Mouse (Mus musculus) erythroblast, embryonic 14.5 days (primary cell): Measurements from ENCODE around the gene Sec24b. TPM values are rescaled to one million over a fixed set of nuclear protein-coding genes. Genes with fewer than 3 reads are reported as not detected.

ENCODE experiments used
- H3K27me3 ChIP-seq: 2 replicates; pipeline ENCODE4 v1.6.1; 2012; ENCODE audit warnings: inconsistent platforms; ENCODE audit not compliant: control insufficient read depth
- H3K36me3 ChIP-seq: 2 replicates; pipeline ENCODE4 v1.6.1; 2012; ENCODE audit warnings: mild to moderate bottlenecking, inconsistent platforms; ENCODE audit not compliant: control insufficient read depth
- H3K4me1 ChIP-seq: 2 replicates; pipeline ENCODE4 v1.6.1; 2012; ENCODE audit warnings: inconsistent platforms; ENCODE audit not compliant: control insufficient read depth
- H3K4me3 ChIP-seq: replicated peaks from 2 replicates; pipeline ENCODE3; 2012; ENCODE audit warnings: moderate library complexity, mild to moderate bottlenecking, inconsistent platforms
- H3K9me3 ChIP-seq: 2 replicates; pipeline ENCODE4 v1.6.1; 2012; ENCODE audit warnings: low read length, inconsistent platforms, mixed read lengths; ENCODE audit not compliant: control insufficient read depth
- GATA1 ChIP-seq: IDR thresholded peaks from 2 replicates; pipeline ENCODE4 v1.6.1; 2012; ENCODE audit warnings: low read length, inconsistent platforms, mixed read lengths
- TAL1 ChIP-seq: IDR thresholded peaks from 3 replicates; pipeline ENCODE4 v1.6.1; 2012; ENCODE audit warnings: low read length, inconsistent platforms, mixed read lengths
- polyA plus RNA-seq: library from polyadenylated mRNA; stranded (reverse); fragments of >175 nt; gene quantifications from 2 replicates; pipeline ENCODE4 v1.2.3, GENCODE M21; 2012

Gene Sec24b
- polyA plus RNA-seq, 1 experiment, result 1.8 TPM

DNA sequence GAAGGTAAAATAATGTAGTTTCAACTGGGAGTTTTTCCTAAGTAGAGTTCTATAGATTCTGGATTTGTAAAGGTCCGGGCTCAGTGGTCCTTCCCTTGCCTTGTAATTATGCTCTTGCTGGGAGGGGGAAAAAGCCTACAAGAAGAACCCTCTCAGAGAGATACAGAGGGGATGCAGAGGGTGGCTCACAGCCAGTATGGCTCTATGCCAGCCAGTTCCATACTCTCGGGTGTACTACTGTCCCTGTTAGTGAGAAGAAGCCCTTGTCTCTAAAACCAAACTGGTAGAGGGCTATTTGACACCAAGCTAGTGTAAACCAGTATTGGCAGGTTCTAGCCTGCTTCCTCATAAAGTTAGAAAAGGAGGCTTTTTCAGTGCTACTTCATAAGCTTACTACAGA is 22.0 kb upstream of the Sec24b start:
- TF ChIP-seq GATA1, result no peak
- TF ChIP-seq TAL1, result no peak
- no peak overlapping the region for H3K4me3 ChIP-seq
- H3K9me3 ChIP-seq, result no peaks in the 10 kb centered on the region
- H3K27me3 ChIP-seq, result no peaks in the 10 kb centered on the region
- no peaks in the 10 kb centered on the region for H3K4me1 ChIP-seq
- no peaks in the 10 kb centered on the region for H3K36me3 ChIP-seq

DNA sequence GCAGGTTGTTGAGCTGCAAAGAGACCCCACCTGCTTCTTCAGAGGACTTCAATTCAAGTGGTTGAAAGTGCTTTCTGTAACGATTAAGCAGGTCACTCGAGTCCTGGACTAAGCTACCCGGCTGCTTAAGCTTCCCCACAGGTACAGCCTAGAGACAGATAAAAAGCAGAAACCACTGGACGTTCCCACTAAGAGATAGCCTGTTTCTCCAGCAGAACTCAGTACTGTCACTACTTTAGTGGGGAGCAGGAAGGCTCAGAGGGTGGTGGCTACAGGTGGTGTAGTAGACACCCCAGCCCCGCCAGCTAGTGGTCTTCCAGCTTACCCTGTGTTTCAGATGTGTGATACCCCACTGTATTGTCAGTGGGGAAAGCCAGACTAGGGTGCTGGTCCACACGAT is 19.3 kb upstream of the Sec24b start:
- TF ChIP-seq TAL1, result no peak
- no peak for TF ChIP-seq GATA1
- H3K36me3 ChIP-seq, result no peaks in the 10 kb centered on the region
- H3K9me3 ChIP-seq, result no peaks in the 10 kb centered on the region
- H3K4me3 ChIP-seq, result no peak overlapping the region
- no peaks in the 10 kb centered on the region for H3K4me1 ChIP-seq
- no peaks in the 10 kb centered on the region for H3K27me3 ChIP-seq

DNA sequence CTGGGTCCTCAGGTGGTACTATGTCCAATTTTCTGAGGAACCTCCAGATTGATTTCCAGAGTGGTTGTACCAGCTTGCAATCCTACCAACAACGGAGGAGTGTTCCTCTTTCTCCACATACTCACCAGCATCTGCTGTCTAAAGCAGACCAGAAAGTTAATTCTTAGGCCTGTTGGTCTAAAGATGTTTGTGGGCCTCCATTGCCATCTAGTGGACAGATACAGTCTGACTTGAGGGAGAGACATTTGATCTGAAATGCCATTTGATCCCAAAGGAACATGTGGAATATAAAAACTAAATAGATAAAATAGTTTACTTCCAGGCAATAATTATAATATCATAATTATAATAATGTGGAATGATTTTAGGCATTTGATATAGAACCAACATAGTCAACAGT is 18.4 kb upstream of the Sec24b start:
- Histone ChIP-seq H3K4me1 (no peaks in the 10 kb centered on the region), H3K4me3 (no peak overlapping the region), H3K36me3 (no peaks in the 10 kb centered on the region), H3K9me3 (no peaks in the 10 kb centered on the region), H3K27me3 (no peaks in the 10 kb centered on the region)
- TF ChIP-seq TAL1 (no peak), GATA1 (no peak)

DNA sequence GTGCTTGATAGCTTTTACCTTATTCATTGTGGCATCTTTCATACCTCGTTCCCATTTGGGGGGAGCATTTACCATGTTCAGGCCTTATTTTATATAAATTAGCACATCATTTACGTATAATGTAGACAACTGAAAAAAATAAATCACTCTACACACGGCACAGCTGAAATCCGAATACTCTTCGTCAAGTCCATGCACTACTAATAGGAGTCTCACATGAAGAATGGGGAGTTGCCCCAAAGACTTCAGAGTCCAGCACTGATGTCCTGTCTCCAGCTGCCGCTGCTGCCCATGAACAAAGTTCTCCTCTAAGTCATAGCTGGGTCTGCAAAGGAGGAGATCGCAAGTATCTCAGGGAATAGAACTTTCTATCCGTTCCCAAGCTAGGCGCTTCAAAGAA is 15.9 kb upstream of the Sec24b start:
- Histone ChIP-seq H3K36me3 (no peaks in the 10 kb centered on the region), H3K27me3 (no peaks in the 10 kb centered on the region), H3K4me3 (no peak overlapping the region), H3K9me3 (no peaks in the 10 kb centered on the region), H3K4me1 (no peaks in the 10 kb centered on the region)
- no peak for TF ChIP-seq TAL1
- TF ChIP-seq GATA1, result no peak

DNA sequence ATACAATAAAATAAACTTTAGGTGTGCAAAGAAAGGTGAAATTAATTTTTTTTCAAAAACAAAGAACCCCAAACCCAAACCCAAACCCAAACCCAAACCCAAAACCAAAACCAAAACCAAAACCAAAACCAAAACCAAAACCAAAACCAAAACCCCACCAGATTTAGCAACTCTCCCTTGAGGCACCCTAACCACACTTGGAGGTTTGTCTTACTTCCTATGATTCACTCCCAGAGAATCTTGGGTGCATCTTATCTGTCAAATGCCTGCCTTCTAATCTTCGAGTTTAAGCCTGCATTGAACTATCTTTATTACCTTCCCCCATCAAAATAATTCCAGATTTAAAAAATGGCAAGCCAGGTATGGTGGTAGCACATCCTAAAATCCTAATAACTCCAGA is 14.4 kb upstream of the Sec24b start:
- Histone ChIP-seq H3K36me3 (no peaks in the 10 kb centered on the region), H3K9me3 (no peaks in the 10 kb centered on the region), H3K27me3 (no peaks in the 10 kb centered on the region), H3K4me1 (no peaks in the 10 kb centered on the region), H3K4me3 (no peak overlapping the region)
- no peak for TF ChIP-seq TAL1
- TF ChIP-seq GATA1, result no peak

DNA sequence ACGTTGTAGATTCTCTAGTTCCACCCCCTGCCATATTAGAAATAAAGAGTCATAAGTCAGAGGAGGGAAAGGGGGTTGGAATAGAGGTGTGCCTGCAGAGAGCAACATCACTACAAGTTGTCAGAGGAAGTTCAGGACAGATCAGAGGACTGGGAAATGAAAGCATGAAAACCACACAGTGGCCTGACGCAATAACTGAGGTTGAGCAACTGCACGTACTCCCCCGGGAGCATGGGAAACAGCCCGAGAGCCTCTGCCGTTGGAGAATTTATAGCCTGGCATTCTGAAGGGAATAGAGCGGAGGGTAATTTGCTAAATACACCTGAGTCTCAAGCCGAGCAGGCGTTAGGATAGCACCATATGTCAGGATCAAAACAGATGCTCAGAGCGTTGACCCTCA is 11.7 kb upstream of the Sec24b start:
- Histone ChIP-seq H3K4me3 (no peak overlapping the region), H3K4me1 (no peaks in the 10 kb centered on the region), H3K27me3 (no peaks in the 10 kb centered on the region), H3K9me3 (no peaks in the 10 kb centered on the region), H3K36me3 (no peaks in the 10 kb centered on the region)
- TF ChIP-seq TAL1, result no peak
- no peak for TF ChIP-seq GATA1

DNA sequence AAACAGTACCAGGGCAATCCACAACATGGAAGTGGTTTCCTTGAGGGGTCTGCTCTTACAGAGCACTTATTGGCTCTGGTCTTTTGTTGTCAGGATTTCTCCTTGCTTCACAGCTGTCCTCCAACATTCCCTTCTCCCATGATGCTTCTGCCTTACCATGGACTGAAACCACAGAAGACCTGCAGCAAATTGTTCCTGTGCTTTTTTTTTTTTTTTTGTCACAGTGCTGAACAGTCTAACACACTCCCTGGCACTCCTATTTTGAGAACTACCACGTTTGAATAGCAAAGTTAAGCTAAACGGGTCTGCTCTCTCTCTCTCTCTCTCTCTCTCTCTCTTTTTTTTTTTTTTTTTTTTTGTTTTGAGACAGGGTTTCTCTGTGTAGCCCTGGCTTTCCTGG is 10.6 kb upstream of the Sec24b start:
- TF ChIP-seq TAL1 (no peak), GATA1 (no peak)
- no peaks in the 10 kb centered on the region for H3K27me3 ChIP-seq
- no peak overlapping the region for H3K4me3 ChIP-seq
- no peaks in the 10 kb centered on the region for H3K36me3 ChIP-seq
- no peaks in the 10 kb centered on the region for H3K4me1 ChIP-seq
- H3K9me3 ChIP-seq, result no peaks in the 10 kb centered on the region

DNA sequence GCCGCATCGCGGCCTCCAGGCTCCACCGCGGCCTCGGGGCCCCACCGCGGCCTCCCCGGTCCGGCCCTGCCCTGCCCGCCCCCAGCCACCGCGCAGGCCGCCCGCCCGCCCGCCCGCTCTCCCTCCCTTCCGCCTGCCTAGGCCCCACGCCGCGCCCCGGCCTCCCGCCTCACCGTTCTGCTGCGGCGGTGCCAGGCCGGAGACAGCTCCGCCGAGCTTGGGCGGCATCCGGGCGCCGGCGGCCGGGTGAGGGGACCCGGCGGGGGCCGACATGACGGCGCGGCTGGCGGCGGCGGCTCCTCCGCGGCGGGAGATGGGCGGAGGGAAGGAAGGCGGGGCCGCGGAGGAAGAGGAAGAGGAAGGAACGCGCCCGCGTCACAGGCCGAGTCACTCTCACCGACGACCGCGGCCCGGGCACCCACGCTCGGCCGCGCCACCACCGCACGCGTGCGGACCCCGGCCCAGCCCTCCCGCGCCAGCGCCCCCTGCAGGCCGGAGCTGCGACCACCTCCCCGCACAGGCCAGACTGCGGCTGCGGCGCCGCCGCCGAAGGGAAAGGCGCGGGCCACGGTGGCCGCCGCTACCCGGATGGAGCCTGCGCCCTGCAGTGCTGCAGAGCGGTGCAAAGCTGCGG is 840 bp downstream of the Sec24b start:
- Histone ChIP-seq H3K4me3 (peak overlapping the region; percentile 89), H3K4me1 (peaks cover 47% of the 10 kb centered on the region), H3K36me3 (peaks cover 5% of the 10 kb centered on the region), H3K27me3 (peaks cover 12% of the 10 kb centered on the region), H3K9me3 (no peaks in the 10 kb centered on the region)
- TF ChIP-seq GATA1 (no peak), TAL1 (no peak)

DNA sequence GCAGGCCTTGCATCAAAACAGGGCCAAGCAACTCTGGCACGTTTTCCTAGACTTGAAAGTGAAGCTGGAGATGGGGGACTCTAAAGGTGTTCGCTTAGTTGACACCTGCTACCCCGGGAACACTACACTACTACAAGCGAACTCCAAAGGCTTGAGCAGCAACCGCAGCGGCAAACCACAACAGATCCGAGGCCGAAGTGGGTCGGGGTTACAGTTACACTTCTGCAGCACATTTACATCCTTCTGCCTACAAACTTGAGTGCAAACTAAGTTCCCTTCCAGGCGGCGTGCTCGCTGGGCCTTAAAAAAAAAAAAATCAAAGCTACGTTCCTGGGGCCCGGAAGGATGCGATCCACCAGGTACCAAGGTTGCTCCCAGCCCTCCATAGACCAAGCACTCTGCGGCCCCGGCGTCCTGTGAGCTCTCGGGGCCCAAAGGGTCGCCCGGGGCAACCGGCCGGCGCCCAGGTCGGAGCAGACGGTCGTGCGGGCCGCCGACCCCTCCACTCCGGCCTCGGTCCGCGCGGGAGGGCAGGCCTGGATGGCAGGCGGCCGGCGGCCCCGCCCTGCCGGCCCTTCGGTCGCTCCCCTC is 1.5 kb downstream of the Sec24b start:
- peaks cover 11% of the 10 kb centered on the region for H3K27me3 ChIP-seq
- H3K4me3 ChIP-seq, result peak overlapping the region; percentile 89
- peaks cover 47% of the 10 kb centered on the region for H3K4me1 ChIP-seq
- TF ChIP-seq TAL1 (no peak), GATA1 (no peak)
- peaks cover 9% of the 10 kb centered on the region for H3K36me3 ChIP-seq
- no peaks in the 10 kb centered on the region for H3K9me3 ChIP-seq

DNA sequence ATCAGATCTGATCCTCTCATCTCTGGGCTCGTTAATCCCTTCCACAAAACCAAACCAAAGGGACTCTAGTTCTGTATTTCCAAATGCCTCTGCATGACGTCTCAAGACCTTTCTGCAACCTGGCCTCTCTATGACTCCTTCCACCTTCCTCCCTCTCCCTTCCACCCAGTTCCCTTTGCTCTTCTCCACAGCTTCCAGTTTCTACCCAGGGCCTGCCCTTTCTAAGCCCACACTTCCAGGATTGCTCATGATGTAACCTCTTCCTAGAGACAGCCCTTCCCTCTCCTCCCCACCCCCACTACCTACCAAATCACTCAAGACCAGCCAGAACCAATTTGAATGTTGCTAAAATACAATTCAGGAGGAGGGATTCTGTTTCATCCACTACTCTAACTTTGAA is 2.9 kb downstream of the Sec24b start:
- Histone ChIP-seq H3K4me3 (no peak overlapping the region), H3K27me3 (peaks cover 3% of the 10 kb centered on the region), H3K4me1 (peaks cover 47% of the 10 kb centered on the region), H3K36me3 (peaks cover 13% of the 10 kb centered on the region), H3K9me3 (no peaks in the 10 kb centered on the region)
- TF ChIP-seq TAL1, result no peak
- no peak for TF ChIP-seq GATA1
